Mouse (Mus musculus): Measurements from ENCODE around the gene Synj2.
A peak's percentile ranks its signal among the peaks of the same experiment; 100 is the strongest.
"Not testable (repeated sequence)": the region's sequence is repeated elsewhere in the genome, so short reads cannot be mapped to it uniquely, and the experiment has no call there.

Synj2 gene

DNA sequence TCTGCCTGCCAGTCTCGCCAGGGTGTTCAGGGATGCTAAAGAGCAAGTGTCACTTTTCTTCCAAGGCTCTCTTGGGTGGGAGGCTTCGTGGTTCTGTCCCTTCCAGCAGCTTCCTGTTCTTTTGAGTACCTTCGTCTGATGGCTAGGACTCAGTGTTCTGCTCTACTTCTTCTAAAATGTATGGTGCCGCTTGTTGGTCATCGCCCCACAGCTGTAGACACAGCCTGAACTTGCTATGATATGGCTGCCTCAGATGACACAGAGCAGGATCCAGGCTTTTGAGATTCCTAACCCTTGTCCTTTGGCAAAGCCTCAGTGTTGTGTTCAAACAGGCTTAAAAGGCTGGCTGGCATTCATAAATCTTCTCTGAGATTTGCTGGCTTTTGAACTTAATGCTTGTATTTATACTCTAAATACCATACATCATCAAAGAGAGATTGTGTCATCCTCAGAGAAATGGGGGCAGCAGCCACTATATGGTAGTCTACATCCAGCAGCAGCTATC, 58.0 kb downstream of the Synj2 start:
- no peak for DNase-seq (ENCODE audit: low spot score)

- DNase-seq (ENCODE audit: low spot score) = no peak
Measured at GRCm38 (mm10) chr17:6000864-6001319, 59.8 kb downstream of the Synj2 start.

DNA sequence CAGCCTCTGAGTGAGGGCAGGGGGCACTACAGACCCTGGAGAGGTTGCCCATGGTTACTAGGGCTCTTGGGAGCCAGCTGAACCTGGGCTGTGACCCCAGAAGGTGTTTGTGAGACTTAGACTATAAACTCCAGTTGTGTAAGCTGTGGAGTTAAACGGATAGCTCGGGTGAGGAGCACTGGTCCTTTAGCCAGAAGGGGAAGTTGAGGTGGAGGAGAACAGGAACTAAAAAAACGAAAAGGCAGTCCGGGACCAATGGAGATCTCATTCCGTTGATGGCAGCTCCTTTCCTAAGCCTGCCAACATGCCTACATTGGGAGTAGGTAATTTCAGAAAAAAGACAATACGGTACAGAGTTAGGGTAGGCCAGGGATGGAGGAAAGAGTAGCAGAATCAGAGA, 60.3 kb downstream of the Synj2 start:
- no peak for DNase-seq (ENCODE audit: low spot score)

DNA sequence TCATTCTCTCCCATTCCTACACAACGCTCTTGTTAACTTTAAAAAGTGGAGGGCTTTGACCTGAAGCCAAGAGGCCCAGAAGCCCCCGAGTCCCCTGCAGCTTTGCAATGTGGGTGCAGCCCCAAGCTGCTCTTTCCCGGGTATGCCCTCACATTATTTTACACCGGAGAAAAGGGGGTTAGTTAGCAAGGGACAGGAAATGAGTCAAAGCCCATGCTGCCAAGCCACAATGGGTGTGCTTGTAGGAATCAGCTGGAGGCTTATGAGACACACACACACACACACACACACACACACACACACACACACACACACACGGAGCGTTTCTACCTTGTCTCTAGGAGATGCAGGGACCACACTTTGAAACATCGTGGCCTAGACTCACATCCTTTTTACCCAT, 60.8 kb downstream of the Synj2 start:
- no peak for DNase-seq (ENCODE audit: low spot score)

GRCm38 (mm10) chr17:6002563-6002962, 61.5 kb downstream of the Synj2 start:
- no peak for DNase-seq (ENCODE audit: low spot score)

DNA sequence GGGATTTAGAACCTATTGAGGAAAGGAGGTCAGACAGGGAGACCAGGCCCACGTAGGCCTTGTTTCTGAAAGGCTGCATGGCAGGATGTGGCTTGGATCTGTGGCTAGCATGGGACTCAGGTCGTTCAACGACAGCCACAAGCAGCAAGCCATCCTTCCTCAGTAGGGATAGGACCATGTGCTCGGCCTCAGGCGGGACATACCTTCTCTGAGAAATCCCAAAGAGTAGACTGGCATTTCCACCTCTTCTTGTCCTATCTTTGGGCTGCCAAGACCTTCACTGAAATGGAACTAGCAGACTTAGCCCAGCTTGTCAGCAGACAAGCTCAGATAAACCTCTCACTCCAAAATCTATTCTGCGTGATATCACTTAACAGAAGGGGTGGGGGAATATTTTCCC, 62.6 kb downstream of the Synj2 start:
- no peak for DNase-seq (ENCODE audit: low spot score)

- no peak for DNase-seq (ENCODE audit: low spot score)
Measured at GRCm38 (mm10) chr17:6005246-6005637, 64.2 kb downstream of the Synj2 start.

DNA sequence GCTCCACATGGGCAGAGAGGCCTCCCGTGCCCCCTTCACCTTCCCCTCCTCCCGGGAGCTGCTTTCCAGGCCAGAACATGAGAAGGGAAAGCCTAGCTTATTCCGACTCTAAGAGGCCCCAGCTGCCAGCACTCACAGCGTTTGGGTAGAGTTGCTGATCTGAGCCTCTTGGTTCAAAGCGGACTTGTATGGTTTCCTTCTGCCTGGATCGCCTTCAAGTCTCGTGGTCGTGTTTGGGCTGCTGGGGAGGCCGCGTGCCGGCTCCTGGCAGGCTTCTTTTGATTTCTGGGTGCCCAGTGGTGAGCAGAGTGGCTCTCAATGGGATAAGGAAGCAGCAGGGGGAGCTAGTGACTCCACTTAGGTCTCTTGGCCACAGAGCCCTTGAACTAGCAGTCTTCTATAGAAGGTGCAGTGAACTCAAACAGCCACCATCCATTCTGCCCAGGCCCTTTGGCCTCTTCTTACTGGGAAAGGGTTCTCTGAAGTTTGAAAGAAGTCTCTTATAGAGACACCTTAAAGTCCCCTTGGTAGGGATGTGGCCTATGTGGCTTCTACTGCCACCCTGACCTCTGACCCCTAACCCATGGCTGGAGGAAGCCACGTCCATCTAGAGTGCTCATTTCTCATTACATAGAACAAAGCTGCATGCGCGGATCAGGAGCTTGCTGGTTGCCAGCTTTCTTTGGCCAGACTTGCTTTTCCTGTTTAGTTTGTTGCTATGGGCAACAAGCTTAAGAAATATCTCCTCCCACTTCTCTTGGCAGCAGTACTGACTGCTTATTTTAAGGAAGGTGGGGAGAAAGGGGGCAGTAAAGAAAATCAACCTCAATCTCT, 64.8 kb downstream of the Synj2 start:
- peak; percentile 52 for DNase-seq (ENCODE audit: low spot score)

DNA sequence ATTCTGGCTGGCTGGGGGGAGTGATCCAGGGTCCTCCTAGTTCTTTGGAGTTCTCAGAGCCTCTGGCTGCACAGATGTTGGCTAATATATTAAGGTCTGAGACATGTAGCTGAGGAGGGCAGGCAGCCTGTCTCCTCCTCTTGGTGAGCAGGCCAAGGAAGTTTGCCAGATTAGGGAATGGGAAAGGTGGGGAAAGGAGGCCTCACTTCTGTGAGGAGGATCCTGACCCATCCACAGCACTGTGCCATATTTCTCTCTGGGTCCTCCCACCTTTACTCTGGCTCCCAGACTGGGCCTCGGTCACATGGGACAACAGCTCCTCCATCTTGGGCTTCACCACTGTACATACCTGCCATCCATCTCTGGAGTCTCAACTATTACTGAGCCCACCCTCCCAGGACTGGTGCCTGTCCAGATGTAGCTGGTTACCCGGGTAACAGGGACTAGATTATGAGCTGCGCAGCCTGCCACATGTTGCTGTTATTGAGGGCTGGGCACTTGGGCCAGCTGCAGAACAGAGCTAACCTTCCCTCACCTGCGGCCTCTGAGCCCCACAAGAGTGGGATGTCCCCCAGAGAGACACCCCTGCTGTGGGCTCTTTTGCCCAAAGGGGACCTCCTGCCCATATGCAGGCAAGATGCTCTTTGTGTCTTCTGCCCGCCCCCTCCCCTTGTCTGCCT, 66.2 kb downstream of the Synj2 start:
- no peak for DNase-seq (ENCODE audit: low spot score)

DNA sequence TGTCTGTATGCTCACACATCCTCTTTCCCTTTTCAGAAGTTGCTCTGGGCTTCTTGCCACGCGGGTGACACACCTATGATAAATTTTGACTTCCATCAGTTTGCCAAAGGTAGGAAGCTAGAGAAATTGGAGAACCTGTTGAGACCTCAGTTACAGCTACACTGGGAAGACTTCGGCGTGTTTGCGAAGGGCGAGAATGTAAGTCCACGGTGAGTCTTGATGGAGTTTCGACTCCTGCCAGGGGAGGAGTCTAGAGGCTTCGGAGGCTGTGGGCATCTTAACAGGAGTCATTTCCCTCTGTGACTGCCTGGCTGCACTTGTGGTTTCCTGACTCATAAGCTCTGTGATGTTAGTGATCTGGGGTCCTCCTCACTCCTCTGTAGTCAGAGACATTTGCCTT, 66.8 kb downstream of the Synj2 start:
- DNase-seq (ENCODE audit: low spot score) = no peak

DNA sequence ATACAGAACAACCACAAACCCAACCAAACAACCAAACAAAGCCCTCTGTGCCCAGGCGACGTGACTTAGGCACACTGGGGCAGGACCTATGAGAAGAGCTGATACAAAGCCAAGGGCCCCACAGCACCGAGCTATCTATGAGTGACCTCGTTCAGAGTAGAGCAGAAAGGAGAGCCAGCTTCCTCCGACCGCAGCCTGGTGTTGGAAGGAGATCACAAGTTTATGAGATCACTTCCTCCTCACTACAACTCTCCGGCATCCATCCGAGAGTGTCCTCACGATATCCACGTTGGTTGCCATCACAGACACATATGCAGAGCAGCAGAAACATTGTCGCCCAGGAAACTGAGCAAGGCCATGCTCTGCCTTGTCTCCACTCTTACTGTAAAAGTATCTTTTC, 67.5 kb downstream of the Synj2 start:
- DNase-seq (ENCODE audit: low spot score) = no peak

DNA sequence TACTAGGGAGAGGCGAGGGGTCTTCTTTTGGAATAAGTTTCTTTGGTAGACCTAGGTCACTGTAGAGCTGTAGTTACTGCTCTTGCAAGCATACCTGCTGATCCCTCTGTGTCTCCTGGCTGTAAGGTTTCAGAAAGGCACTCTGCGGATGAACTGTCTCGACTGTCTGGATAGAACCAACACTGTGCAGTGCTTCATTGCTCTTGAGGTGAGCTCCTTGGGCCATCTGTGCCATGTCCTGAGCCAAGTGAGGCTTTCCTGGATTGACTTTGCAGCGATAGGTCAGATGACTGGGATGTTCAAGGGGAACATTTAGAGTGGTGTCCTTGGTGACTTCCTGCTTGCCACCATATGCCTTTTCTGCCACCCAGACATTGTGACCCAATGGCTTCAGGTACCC, 68.5 kb downstream of the Synj2 start:
- no peak for DNase-seq (ENCODE audit: low spot score)

DNA sequence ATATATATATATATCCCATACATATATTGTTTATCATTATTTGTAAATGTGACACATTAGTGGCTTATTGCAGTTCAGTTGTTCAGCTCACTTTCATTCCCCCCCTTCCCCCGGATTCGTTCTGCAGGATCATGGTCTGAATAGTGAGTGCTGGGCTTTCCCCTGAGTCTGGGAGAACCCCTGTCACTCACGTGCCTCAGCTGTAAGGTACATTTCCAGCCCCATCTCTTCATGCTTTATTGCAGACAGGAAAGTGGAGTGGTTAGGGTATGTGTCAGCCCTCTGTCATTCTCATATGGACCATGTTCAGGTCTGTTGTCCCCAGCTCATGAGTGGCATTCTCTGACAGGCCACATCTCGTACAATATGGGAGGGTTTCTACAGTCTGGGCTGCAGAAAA, 72.0 kb downstream of the Synj2 start:
- no peak for DNase-seq (ENCODE audit: low spot score)

GRCm38 (mm10) chr17:6014985-6015384, 73.9 kb downstream of the Synj2 start:
- no peak for DNase-seq (ENCODE audit: low spot score)

DNA sequence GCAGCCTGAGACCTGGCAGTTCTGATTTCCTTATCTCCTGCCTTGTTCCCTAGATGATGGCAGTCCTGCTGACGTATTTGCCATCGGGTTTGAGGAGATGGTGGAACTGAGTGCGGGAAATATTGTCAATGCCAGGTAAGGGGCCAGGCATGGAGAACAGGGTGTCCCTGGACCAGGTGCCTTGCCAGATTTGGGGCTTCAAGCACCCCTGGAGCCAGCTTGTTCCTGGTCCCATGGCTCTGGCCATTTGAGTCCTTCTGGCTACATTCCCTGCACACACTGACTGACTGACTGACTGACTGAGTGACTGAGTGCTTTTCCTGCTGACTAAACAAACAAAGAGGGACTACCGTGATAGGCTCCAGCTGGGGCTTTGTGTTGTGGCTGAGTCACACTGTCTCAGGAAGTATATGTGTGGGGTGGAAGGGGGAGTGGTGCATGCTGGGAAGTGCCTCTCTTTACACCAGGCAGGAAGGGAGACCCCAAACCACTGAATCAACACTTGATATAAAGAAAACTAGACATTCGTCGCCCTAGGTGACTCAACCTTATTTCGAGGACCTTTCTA, 75.2 kb downstream of the Synj2 start:
- no peak for DNase-seq (ENCODE audit: low spot score)

DNA sequence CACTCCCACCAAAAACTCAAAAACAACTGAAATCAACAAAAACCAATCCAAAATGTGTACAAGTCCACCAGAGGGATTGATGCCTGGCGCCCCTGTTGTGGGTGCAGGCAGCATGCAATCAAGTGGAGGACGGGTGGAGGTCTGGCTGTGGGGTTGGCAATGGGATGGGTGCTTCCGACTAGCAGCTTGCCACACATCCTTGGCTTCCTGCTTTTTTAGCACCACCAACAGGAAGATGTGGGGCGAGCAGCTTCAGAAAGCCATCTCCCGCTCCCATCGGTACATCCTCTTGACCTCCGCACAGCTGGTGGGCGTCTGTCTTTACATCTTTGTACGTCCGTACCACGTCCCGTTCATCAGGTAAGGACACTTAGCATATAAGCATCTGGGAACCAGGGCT, 76.2 kb downstream of the Synj2 start:
- DNase-seq (ENCODE audit: low spot score) = no peak

- no peak for DNase-seq (ENCODE audit: low spot score)
Measured at GRCm38 (mm10) chr17:6018348-6018747, 77.3 kb downstream of the Synj2 start.

- peak; percentile 35 for DNase-seq (ENCODE audit: low spot score)
Measured at GRCm38 (mm10) chr17:6019776-6020175, 78.7 kb downstream of the Synj2 start.

DNA sequence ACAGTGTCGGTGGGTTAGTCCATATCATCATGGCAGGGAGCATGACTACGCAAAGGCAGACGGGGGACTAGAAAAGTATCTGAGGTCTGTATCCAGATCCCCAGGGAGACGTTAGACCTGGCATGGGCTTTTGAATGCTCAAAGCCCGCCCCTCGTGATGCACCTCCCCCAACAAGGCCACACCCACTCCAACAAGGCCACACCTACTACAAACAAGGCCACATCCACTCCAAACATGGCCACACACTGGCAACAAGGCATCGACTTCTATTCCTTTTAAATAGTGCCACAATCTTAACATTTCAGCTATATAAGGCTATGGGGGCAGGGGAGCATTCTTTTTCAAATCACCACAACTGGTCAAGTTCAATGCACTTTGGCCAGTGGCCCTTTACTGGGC, 79.6 kb downstream of the Synj2 start:
- no peak for DNase-seq (ENCODE audit: low spot score)

- not testable (repeated sequence) for DNase-seq (ENCODE audit: low spot score)
Measured at GRCm38 (mm10) chr17:6021374-6021789, 80.3 kb downstream of the Synj2 start.

GRCm38 (mm10) chr17:6025831-6026230, 84.8 kb downstream of the Synj2 start:
- no peak for DNase-seq (ENCODE audit: low spot score)

GRCm38 (mm10) chr17:6035661-6036060, 94.6 kb downstream of the Synj2 start:
- no peak for DNase-seq (ENCODE audit: low spot score)

DNA sequence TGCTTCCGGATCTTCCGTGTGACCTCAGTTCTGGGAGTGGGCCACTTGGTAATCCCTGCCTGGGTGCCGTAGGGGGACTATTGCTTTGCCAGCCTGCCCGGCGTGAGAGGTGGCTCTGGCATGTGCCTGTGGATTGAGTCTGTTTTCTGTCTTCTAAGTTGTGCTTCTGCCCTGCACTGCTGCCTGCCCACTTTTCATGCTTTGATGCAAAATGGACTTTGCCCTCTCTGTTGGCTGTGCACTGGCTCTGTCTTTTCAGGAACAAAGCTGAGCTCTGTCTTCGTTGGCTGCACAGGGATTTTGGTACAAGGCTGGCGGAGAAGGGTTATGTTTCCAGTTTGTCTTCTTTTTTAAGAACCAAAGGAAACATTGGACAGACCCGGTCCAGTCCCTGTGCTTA, 95.4 kb downstream of the Synj2 start:
- DNase-seq (ENCODE audit: low spot score) = no peak

Measured in ovary, postnatal 14 days (tissue).